Comparison of ENCODE assay signal across 8 mouse cellular contexts in genomic region chr4:148676188-148676960, GRCm38 (mm10). TPM values are rescaled to one million over a fixed set of nuclear protein-coding genes. Genes with fewer than 3 reads are reported as not detected.
A peak's percentile ranks its signal among the peaks of the same experiment; 100 is the strongest.
DNase-seq lines count a peak whose midpoint lies in the region; ATAC-seq and TF ChIP-seq lines count a peak whose summit lies in the region.

No protein-coding gene starts in this region.

- DNase-seq in forebrain, embryonic 10.5 days (ENCODE audit: extremely low spot score, low spot score), result no peak
- no peak for DNase-seq in forebrain, postnatal 0 days
- peak; percentile 67 to 73 for DNase-seq in kidney, postnatal 36 days
- DNase-seq in ovary, adult 18-20 months (ENCODE audit: low spot score), result no peak
- DNase-seq in layer of hippocampus, postnatal 10 days (ENCODE audit: low spot score in 2 of 2), result no peak
- no peak for DNase-seq in frontal cortex, postnatal 25 days (ENCODE audit: low spot score in 2 of 2)

- no peak overlapping the region for H3K9ac ChIP-seq in forebrain, postnatal 0 days
- H3K9ac ChIP-seq in heart, embryonic 16.5 days (ENCODE audit: low read length), result peak overlapping the region; percentile 35; the same call in 1 of the 2 replicates

- 67% methylated on average over 15 of the region's 16 CpGs for WGBS in forebrain, embryonic 10.5 days
- 64% methylated on average over 16 of the region's 16 CpGs for WGBS in forebrain, postnatal 0 days
- 47% methylated on average over 16 of the region's 16 CpGs for WGBS in heart, embryonic 16.5 days

- peaks cover 10% of the 10 kb centered on the region; the same call in 1 of the 2 replicates for H3K27me3 ChIP-seq in forebrain, embryonic 10.5 days (ENCODE audit: poor library complexity, severe bottlenecking)
- no peaks in the 10 kb centered on the region for H3K27me3 ChIP-seq in forebrain, postnatal 0 days (ENCODE audit: insufficient read depth, low read length)
- no peaks in the 10 kb centered on the region for H3K27me3 ChIP-seq in heart, embryonic 16.5 days (ENCODE audit: control insufficient read depth, insufficient read depth, low read length)
- peaks cover 21% of the 10 kb centered on the region for H3K27me3 ChIP-seq in megakaryocyte, embryonic 14.5 days (replicated peaks)

- no peak overlapping the region for H3K4me2 ChIP-seq in forebrain, postnatal 0 days (ENCODE audit: low read depth)
- H3K4me2 ChIP-seq in heart, embryonic 16.5 days (ENCODE audit: low read depth, low read length), result 0 out of 2 replicates have a peak overlapping the region, but pooled peaks have one; percentile 26

- H3K4me1 ChIP-seq in forebrain, embryonic 10.5 days, result peaks cover 36% of the 10 kb centered on the region
- H3K4me1 ChIP-seq in forebrain, postnatal 0 days (ENCODE audit: insufficient read depth), result no peaks in the 10 kb centered on the region
- peaks cover 23% of the 10 kb centered on the region for H3K4me1 ChIP-seq in heart, embryonic 16.5 days (ENCODE audit: control insufficient read depth, insufficient read depth, low read length)
- peaks cover 43% of the 10 kb centered on the region for H3K4me1 ChIP-seq in megakaryocyte, embryonic 14.5 days

- peak overlapping the region; percentile 63 for H3K27ac ChIP-seq in forebrain, embryonic 10.5 days
- H3K27ac ChIP-seq in forebrain, postnatal 0 days (ENCODE audit: low read depth, low read length), result no peak overlapping the region
- peak overlapping the region; percentile 58 for H3K27ac ChIP-seq in heart, embryonic 16.5 days (ENCODE audit: low read length)

- no peak overlapping the region for H3K4me3 ChIP-seq in forebrain, embryonic 10.5 days
- no peak overlapping the region for H3K4me3 ChIP-seq in forebrain, postnatal 0 days (ENCODE audit: low read depth, low read length)
- no peak overlapping the region for H3K4me3 ChIP-seq in heart, embryonic 16.5 days (ENCODE audit: low read length)
- peak overlapping the region; percentile 64 for H3K4me3 ChIP-seq in megakaryocyte, embryonic 14.5 days (replicated peaks)

- no peaks in the 10 kb centered on the region for H3K9me3 ChIP-seq in forebrain, embryonic 10.5 days
- no peaks in the 10 kb centered on the region for H3K9me3 ChIP-seq in forebrain, postnatal 0 days (ENCODE audit: low read length)
- no peaks in the 10 kb centered on the region for H3K9me3 ChIP-seq in heart, embryonic 16.5 days (replicated peaks; ENCODE audit: control insufficient read depth, low read length)
- H3K9me3 ChIP-seq in megakaryocyte, embryonic 14.5 days, result no peaks in the 10 kb centered on the region

- no peak for TF ChIP-seq CTCF in forebrain, postnatal 0 days (IDR thresholded peaks at IDR 0.05; ENCODE audit: low read depth)

- H3K36me3 ChIP-seq in forebrain, embryonic 10.5 days (replicated peaks), result no peaks in the 10 kb centered on the region
- no peaks in the 10 kb centered on the region for H3K36me3 ChIP-seq in forebrain, postnatal 0 days (ENCODE audit: insufficient read depth)
- no peaks in the 10 kb centered on the region for H3K36me3 ChIP-seq in heart, embryonic 16.5 days (ENCODE audit: control insufficient read depth, insufficient read depth)
- no peaks in the 10 kb centered on the region for H3K36me3 ChIP-seq in megakaryocyte, embryonic 14.5 days (replicated peaks; ENCODE audit: low read length)

- ATAC-seq in forebrain, postnatal 0 days, result no peak
- peak; percentile 76 for ATAC-seq in heart, embryonic 16.5 days (replicated peaks; ENCODE audit: extremely low read depth, insufficient read depth, low FRiP score)

RNA-seq across cellular contexts. Expression of gene Gm572, which starts 33.3 kb away (rescaled TPM):
- not detected in 2 replicates for polyA plus RNA-seq in forebrain, embryonic 10.5 days (2016; fragmentation: Nextera tagmentation; extraction: Ambion mirVana)
- not detected in 2 replicates for total RNA-seq in forebrain, postnatal 0 days (2014; rRNA removed)
- not detected in 2 replicates for polyA plus RNA-seq in forebrain, postnatal 0 days (2015; fragmentation: Nextera tagmentation; extraction: Ambion mirVana)
- 0.11 and 0.41 TPM in 2 replicates for polyA plus RNA-seq in heart, embryonic 16.5 days (2015; fragmentation: Nextera tagmentation; extraction: Ambion mirVana)
- not detected in 2 replicates for polyA plus RNA-seq in megakaryocyte, embryonic 14.5 days (2012; ENCODE audit: insufficient read depth, low replicate concordance)
- total RNA-seq in layer of hippocampus, postnatal 10 days (2021), result not detected

RNA-seq across cellular contexts. Expression of gene Tardbp, which starts 49.6 kb away (rescaled TPM):
- 495 and 519 TPM in 2 replicates for polyA plus RNA-seq in forebrain, embryonic 10.5 days (2016; fragmentation: Nextera tagmentation; extraction: Ambion mirVana)
- total RNA-seq in forebrain, postnatal 0 days (2014; rRNA removed), result 107 and 159 TPM in 2 replicates
- polyA plus RNA-seq in forebrain, postnatal 0 days (2015; fragmentation: Nextera tagmentation; extraction: Ambion mirVana), result 101 and 104 TPM in 2 replicates
- 171 and 194 TPM in 2 replicates for polyA plus RNA-seq in heart, embryonic 16.5 days (2015; fragmentation: Nextera tagmentation; extraction: Ambion mirVana)
- polyA plus RNA-seq in megakaryocyte, embryonic 14.5 days (2012; ENCODE audit: insufficient read depth, low replicate concordance), result 18.5 TPM in 1 of 2 replicates, not detected in the other
- total RNA-seq in layer of hippocampus, postnatal 10 days (2021), result 100 to 1,000 TPM; 199 to 221 TPM

Comparison
In these comparisons a context has a peak if more than half of its experiments do, and no peak if none do; other contexts are left out.
1. DNase-seq: peak in kidney, postnatal 36 days (2 of 2); none in forebrain, embryonic 10.5 days (single experiment), forebrain, postnatal 0 days (single experiment), ovary, adult 18-20 months (single experiment), layer of hippocampus, postnatal 10 days (0 of 2) and frontal cortex, postnatal 25 days (0 of 2).